Mouse (Mus musculus): ENCODE results near the gene Myo18a. TPM values are rescaled to one million over a fixed set of nuclear protein-coding genes. Genes with fewer than 3 reads are reported as not detected.
A peak's percentile ranks its signal among the peaks of the same experiment; 100 is the strongest.

Myo18a gene
- polyA plus RNA-seq, 1 experiment from 2014 or later, result 96.7 TPM

DNA sequence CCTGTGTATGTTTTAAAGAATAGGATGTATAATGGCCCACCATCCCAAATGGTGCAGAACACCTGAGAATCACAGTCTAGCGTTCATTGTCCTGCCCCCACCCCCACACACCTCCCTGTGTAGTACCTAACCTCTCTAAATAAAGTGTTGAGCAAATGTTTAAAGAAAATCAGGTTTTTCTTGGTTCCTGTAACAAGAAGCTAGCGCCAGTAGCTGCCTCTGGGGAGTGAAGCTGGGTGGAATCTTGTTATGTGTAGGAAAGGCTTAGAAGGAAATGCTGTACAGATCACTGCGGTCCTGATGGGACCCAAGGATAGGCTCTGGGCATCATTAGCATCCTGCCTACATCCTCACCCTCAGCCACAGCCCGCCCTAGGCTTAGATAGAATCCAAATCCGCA is 138.3 kb downstream of the Myo18a start:
- H3K27ac ChIP-seq (ENCODE audit: low read depth, low read length), result no peak overlapping the region
- no peak overlapping the region for H3K9ac ChIP-seq (ENCODE audit: low read depth, low read length)
- no peak overlapping the region for H3K4me2 ChIP-seq
- no peaks in the 10 kb centered on the region for H3K36me3 ChIP-seq (ENCODE audit: control insufficient read depth, insufficient read depth, low read length)
- ATAC-seq (replicated peaks; ENCODE audit: insufficient number of reproducible peaks, low FRiP score, low TSS enrichment), result no peak
- 63% methylated on average over 5 of the region's 5 CpGs for WGBS (ENCODE audit: insufficient replicate concordance)
- H3K4me1 ChIP-seq (ENCODE audit: control insufficient read depth, insufficient read depth, low read length), result peaks cover 9% of the 10 kb centered on the region
- H3K9me3 ChIP-seq (replicated peaks; ENCODE audit: control insufficient read depth, low read length), result no peaks in the 10 kb centered on the region
- no peak overlapping the region for H3K4me3 ChIP-seq (ENCODE audit: low read depth, low read length)
- peaks cover 22% of the 10 kb centered on the region for H3K27me3 ChIP-seq (ENCODE audit: control insufficient read depth, insufficient read depth, low read length)

DNA sequence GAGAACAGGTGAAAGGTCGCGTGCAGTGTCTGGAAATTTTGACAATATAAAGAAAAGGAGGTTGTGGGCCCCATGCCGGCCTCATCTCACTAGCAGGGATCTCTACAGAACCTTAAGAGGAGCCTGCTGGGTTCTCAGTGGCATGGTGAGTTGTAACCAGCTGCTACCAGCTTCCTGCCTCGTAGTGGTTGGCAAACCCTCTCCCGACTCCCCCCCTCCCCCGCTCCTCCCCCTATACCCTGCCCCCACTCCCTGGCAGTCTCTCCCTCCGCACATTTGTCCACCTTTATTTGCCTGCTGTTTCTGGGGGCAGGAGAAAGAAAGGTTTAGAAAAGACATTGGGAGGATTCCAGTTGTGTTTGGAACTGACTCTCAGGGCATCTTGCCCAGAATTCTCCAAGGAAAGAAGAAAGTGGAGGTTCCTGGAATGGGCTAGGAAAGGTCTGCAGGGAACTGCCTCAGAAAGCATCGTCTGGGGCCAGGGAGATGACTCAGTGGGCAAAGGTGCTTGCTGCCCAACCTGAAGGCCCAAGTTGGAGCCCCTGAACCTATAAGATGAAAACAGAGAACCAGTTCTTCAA is 138.8 kb downstream of the Myo18a start:
- no peak for ATAC-seq (replicated peaks; ENCODE audit: insufficient number of reproducible peaks, low FRiP score, low TSS enrichment)
- H3K4me3 ChIP-seq (ENCODE audit: low read depth, low read length), result no peak overlapping the region
- H3K9ac ChIP-seq (ENCODE audit: low read depth, low read length), result no peak overlapping the region
- no peak overlapping the region for H3K27ac ChIP-seq (ENCODE audit: low read depth, low read length)
- H3K27me3 ChIP-seq (ENCODE audit: control insufficient read depth, insufficient read depth, low read length), result peaks cover 20% of the 10 kb centered on the region
- peaks cover 11% of the 10 kb centered on the region for H3K4me1 ChIP-seq (ENCODE audit: control insufficient read depth, insufficient read depth, low read length)
- no peaks in the 10 kb centered on the region for H3K36me3 ChIP-seq (ENCODE audit: control insufficient read depth, insufficient read depth, low read length)
- 55% methylated on average over 8 of the region's 8 CpGs for WGBS (ENCODE audit: insufficient replicate concordance)
- H3K4me2 ChIP-seq, result no peak overlapping the region
- no peaks in the 10 kb centered on the region for H3K9me3 ChIP-seq (replicated peaks; ENCODE audit: control insufficient read depth, low read length)

DNA sequence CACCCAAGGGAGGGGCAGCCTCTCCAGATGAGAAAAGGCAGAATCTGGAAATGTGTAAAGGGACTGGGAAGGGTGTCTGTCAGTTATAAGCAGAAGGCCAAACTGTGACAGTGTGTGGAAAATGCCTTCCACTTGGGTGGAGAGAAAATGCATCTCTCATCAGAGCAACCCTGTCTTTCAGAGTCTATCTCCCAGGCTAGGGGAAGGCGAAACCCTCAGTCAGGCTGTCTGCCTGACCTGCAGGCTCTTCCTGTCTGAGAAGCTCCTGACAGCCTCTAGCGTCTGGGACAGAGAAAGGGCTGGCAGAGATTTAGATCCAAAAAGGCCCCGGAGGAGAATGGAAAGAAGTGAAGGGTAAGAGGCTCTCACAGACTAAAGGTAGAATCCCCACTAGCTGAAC is 140.7 kb downstream of the Myo18a start:
- Histone ChIP-seq H3K27ac (ENCODE audit: low read depth, low read length) (no peak overlapping the region), H3K4me3 (ENCODE audit: low read depth, low read length) (no peak overlapping the region), H3K4me2 (no peak overlapping the region), H3K36me3 (ENCODE audit: control insufficient read depth, insufficient read depth, low read length) (no peaks in the 10 kb centered on the region), H3K9ac (ENCODE audit: low read depth, low read length) (no peak overlapping the region), H3K9me3 (replicated peaks; ENCODE audit: control insufficient read depth, low read length) (no peaks in the 10 kb centered on the region), H3K4me1 (ENCODE audit: control insufficient read depth, insufficient read depth, low read length) (peaks cover 9% of the 10 kb centered on the region; the same call in 1 of the 2 replicates), H3K27me3 (ENCODE audit: control insufficient read depth, insufficient read depth, low read length) (peaks cover 11% of the 10 kb centered on the region)
- 8% methylated on average over 3 of the region's 3 CpGs for WGBS (ENCODE audit: insufficient replicate concordance)
- ATAC-seq (replicated peaks; ENCODE audit: insufficient number of reproducible peaks, low FRiP score, low TSS enrichment), result no peak

DNA sequence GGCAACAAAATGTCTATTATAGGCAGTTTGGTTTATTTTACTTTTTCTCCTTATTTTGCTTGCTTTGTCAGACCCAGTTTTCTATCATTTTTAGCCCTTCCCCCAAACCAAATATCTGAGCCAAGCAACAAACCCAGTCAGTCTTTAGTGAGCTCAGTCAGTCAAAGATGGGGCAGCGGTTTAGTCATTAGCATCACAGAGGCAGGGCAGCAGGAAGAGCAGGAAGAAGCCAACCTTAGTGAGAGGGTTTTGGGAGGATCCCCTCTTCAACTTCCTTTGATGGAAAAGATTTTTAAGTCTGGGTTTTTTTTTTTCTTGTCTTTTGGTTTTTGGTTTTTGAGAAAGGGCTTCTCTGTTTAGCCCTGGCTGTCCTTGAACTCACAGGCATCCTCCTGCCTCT is 141.7 kb downstream of the Myo18a start:
- no peaks in the 10 kb centered on the region for H3K36me3 ChIP-seq (ENCODE audit: control insufficient read depth, insufficient read depth, low read length)
- no peak overlapping the region for H3K4me3 ChIP-seq (ENCODE audit: low read depth, low read length)
- no peak overlapping the region for H3K27ac ChIP-seq (ENCODE audit: low read depth, low read length)
- no peak overlapping the region for H3K4me2 ChIP-seq
- H3K9ac ChIP-seq (ENCODE audit: low read depth, low read length), result no peak overlapping the region
- peaks cover 11% of the 10 kb centered on the region for H3K27me3 ChIP-seq (ENCODE audit: control insufficient read depth, insufficient read depth, low read length)
- ATAC-seq (replicated peaks; ENCODE audit: insufficient number of reproducible peaks, low FRiP score, low TSS enrichment), result no peak
- WGBS (ENCODE audit: insufficient replicate concordance), result 68% methylated on average over 1 of the region's 1 CpGs
- H3K4me1 ChIP-seq (ENCODE audit: control insufficient read depth, insufficient read depth, low read length), result peaks cover 9% of the 10 kb centered on the region; the same call in 1 of the 2 replicates
- H3K9me3 ChIP-seq (replicated peaks; ENCODE audit: control insufficient read depth, low read length), result no peaks in the 10 kb centered on the region

DNA sequence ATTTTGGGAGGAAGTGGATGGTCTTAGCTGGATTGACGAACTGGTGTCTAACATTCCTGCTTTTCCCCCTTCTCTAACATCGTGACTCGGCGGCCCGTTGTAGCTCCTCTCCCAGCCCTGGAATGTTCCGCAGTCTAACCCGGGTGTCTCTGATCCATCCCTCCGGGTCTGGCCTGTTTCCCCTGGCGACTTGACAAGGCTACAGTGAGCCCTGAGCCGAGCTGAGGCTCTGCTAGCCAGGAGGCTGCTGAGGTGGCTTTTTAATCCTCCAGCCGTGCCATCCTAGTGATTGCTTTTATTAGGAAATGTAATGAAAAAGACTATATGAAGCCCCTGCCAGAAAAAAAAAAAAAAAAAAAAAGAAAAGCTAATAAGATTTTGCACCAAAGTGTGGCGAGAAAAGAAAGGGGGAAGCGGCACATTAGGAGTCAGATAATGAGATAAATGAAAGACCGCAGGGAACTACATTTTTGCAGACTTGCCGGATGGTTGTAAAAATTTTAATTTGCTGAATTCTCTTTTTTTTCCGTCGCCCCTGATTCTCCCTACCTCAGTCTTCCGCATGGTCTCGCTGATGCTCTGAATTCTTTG is 143.1 kb downstream of the Myo18a start:
- Histone ChIP-seq H3K27ac (ENCODE audit: low read depth, low read length) (no peak overlapping the region), H3K4me2 (no peak overlapping the region), H3K4me3 (ENCODE audit: low read depth, low read length) (no peak overlapping the region), H3K4me1 (ENCODE audit: control insufficient read depth, insufficient read depth, low read length) (peaks cover 9% of the 10 kb centered on the region; the same call in 1 of the 2 replicates), H3K9me3 (replicated peaks; ENCODE audit: control insufficient read depth, low read length) (no peaks in the 10 kb centered on the region), H3K27me3 (ENCODE audit: control insufficient read depth, insufficient read depth, low read length) (peaks cover 11% of the 10 kb centered on the region), H3K9ac (ENCODE audit: low read depth, low read length) (no peak overlapping the region), H3K36me3 (ENCODE audit: control insufficient read depth, insufficient read depth, low read length) (no peaks in the 10 kb centered on the region)
- ATAC-seq (replicated peaks; ENCODE audit: insufficient number of reproducible peaks, low FRiP score, low TSS enrichment), result no peak
- 28% methylated on average over 19 of the region's 19 CpGs for WGBS (ENCODE audit: insufficient replicate concordance)

DNA sequence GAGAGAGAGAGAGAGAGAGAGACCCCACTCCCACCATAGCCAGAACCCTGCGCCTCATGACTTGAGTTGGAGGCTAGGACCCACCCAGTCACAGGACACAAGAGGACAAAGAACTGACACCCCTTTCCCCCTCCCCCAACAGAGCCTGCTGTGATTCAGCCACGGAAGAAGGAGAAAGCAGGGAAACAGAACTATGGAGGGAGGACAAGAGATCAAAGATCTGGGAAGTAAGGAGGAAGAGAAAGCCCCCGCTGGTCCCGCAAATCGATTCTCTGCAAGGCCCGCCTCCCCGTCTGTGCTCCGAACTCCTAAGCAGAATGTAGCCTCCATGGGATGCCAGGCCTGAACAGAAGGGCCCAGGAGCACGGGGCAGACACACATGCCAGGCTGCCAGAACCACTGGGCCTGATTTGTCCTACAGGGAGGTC is 143.7 kb downstream of the Myo18a start:
- ATAC-seq (replicated peaks; ENCODE audit: insufficient number of reproducible peaks, low FRiP score, low TSS enrichment), result no peak
- Histone ChIP-seq H3K4me1 (ENCODE audit: control insufficient read depth, insufficient read depth, low read length) (peaks cover 9% of the 10 kb centered on the region; the same call in 1 of the 2 replicates), H3K9ac (ENCODE audit: low read depth, low read length) (no peak overlapping the region), H3K36me3 (ENCODE audit: control insufficient read depth, insufficient read depth, low read length) (no peaks in the 10 kb centered on the region), H3K27ac (ENCODE audit: low read depth, low read length) (no peak overlapping the region), H3K9me3 (replicated peaks; ENCODE audit: control insufficient read depth, low read length) (no peaks in the 10 kb centered on the region), H3K4me3 (ENCODE audit: low read depth, low read length) (no peak overlapping the region), H3K4me2 (peak overlapping the region; percentile 25), H3K27me3 (ENCODE audit: control insufficient read depth, insufficient read depth, low read length) (peaks cover 11% of the 10 kb centered on the region)
- WGBS (ENCODE audit: insufficient replicate concordance), result 16% methylated on average over 8 of the region's 9 CpGs

DNA sequence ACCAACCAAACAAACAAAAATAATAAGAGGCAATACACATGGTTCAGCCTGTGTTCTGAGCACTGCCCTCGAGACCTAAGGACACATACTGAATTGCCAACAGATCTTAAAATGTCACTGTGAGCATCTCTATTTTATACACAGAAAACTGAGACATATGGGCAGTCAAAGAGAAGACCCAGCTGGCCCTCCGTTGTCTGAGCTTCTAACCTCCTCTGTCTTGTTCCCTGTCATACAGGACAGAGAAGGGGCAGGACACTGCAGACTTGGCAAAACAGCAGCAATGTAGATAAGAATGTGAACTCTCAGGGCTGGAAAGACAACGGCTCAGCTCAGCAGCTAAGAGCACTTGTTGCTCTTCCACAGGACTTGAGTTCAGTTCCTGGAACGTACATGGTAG is 145.4 kb downstream of the Myo18a start:
- Histone ChIP-seq H3K9ac (ENCODE audit: low read depth, low read length) (no peak overlapping the region), H3K9me3 (replicated peaks; ENCODE audit: control insufficient read depth, low read length) (no peaks in the 10 kb centered on the region), H3K27me3 (ENCODE audit: control insufficient read depth, insufficient read depth, low read length) (peaks cover 15% of the 10 kb centered on the region), H3K4me1 (ENCODE audit: control insufficient read depth, insufficient read depth, low read length) (peaks cover 5% of the 10 kb centered on the region; the same call in 1 of the 2 replicates), H3K4me2 (no peak overlapping the region), H3K4me3 (ENCODE audit: low read depth, low read length) (no peak overlapping the region), H3K27ac (ENCODE audit: low read depth, low read length) (no peak overlapping the region), H3K36me3 (ENCODE audit: control insufficient read depth, insufficient read depth, low read length) (no peaks in the 10 kb centered on the region)
- WGBS (ENCODE audit: insufficient replicate concordance), result 53% methylated on average over 4 of the region's 4 CpGs
- ATAC-seq (replicated peaks; ENCODE audit: insufficient number of reproducible peaks, low FRiP score, low TSS enrichment), result no peak

DNA sequence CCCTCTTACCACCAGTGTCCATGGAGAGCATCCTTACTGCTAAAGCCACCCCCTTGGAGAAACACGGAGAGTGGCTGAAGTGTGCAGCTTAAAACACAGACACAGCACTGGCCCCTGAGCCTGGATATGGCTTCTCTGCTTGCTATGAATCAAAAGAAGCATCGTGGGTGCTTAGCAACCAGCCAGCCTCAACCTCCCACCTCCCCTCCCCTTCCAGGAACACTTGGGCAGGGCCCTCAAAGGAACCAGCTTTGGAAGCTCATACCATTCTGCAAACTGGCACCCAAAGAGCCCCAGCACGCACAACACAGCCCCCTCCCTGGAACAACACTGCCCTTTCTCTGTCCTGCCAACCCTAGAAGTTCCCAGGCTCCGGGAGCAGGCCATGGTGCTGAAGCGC is 146.3 kb downstream of the Myo18a start:
- ATAC-seq (replicated peaks; ENCODE audit: insufficient number of reproducible peaks, low FRiP score, low TSS enrichment), result no peak
- Histone ChIP-seq H3K4me2 (no peak overlapping the region), H3K36me3 (ENCODE audit: control insufficient read depth, insufficient read depth, low read length) (no peaks in the 10 kb centered on the region), H3K9ac (ENCODE audit: low read depth, low read length) (no peak overlapping the region), H3K4me1 (ENCODE audit: control insufficient read depth, insufficient read depth, low read length) (0 out of 2 replicates have a peak, but pooled peaks cover 4% of the 10 kb centered on the region), H3K4me3 (ENCODE audit: low read depth, low read length) (no peak overlapping the region), H3K9me3 (replicated peaks; ENCODE audit: control insufficient read depth, low read length) (no peaks in the 10 kb centered on the region), H3K27me3 (ENCODE audit: control insufficient read depth, insufficient read depth, low read length) (peaks cover 23% of the 10 kb centered on the region), H3K27ac (ENCODE audit: low read depth, low read length) (no peak overlapping the region)
- 27% methylated on average over 5 of the region's 5 CpGs for WGBS (ENCODE audit: insufficient replicate concordance)

DNA sequence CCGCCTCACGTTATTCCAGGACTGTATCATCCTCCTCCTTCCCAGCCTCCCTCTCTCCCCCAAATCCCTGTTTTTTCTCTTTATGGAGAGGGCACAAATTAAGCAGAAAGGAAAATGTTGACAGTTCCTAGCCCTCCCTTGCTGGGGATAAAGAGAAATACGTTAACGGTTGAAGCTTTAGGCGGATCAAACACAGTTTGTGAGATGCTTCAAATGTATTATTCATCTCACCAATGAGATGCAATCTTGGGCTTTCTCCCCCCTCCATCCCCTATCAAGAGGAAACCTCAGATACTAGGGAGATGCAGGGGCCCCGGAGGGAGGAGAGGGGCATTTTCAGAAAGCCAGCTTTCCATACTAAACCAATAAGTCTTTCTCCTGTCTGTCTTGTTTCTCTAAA is 146.7 kb downstream of the Myo18a start:
- Histone ChIP-seq H3K27ac (ENCODE audit: low read depth, low read length) (no peak overlapping the region), H3K36me3 (ENCODE audit: control insufficient read depth, insufficient read depth, low read length) (no peaks in the 10 kb centered on the region), H3K9ac (ENCODE audit: low read depth, low read length) (no peak overlapping the region), H3K4me2 (no peak overlapping the region), H3K4me3 (ENCODE audit: low read depth, low read length) (no peak overlapping the region), H3K27me3 (ENCODE audit: control insufficient read depth, insufficient read depth, low read length) (peaks cover 27% of the 10 kb centered on the region), H3K4me1 (ENCODE audit: control insufficient read depth, insufficient read depth, low read length) (peaks cover 4% of the 10 kb centered on the region; the same call in 1 of the 2 replicates), H3K9me3 (replicated peaks; ENCODE audit: control insufficient read depth, low read length) (no peaks in the 10 kb centered on the region)
- ATAC-seq (replicated peaks; ENCODE audit: insufficient number of reproducible peaks, low FRiP score, low TSS enrichment), result no peak
- 28% methylated on average over 6 of the region's 6 CpGs for WGBS (ENCODE audit: insufficient replicate concordance)

Measured in heart, embryonic 11.5 days (tissue).